In genomic region chr4:96139226-96139625, GRCm38 (mm10) we compare ENCODE assay signal across 32 mouse cellular contexts. TPM values are rescaled to one million over a fixed set of nuclear protein-coding genes. Genes with fewer than 3 reads are reported as not detected.
DNase-seq lines count a peak whose midpoint lies in the region; ATAC-seq and TF ChIP-seq lines count a peak whose summit lies in the region.
"Had no signal": no experiment of that assay in that cellular context is flagged by ENCODE, and none has a peak within 500 bp of the region (broad histone marks: within the 10 kb centered on the region; RNA-seq: fewer than 3 reads in every experiment).

No protein-coding gene starts in this region.

- H3K4me3 ChIP-seq in layer of hippocampus, adult 2 months: no peak overlapping the region
- no peak overlapping the region for H3K4me3 ChIP-seq in stomach, embryonic 16.5 days (replicated peaks; ENCODE audit: low read length)
- no peak overlapping the region for H3K4me3 ChIP-seq in forebrain, embryonic 11.5 days (ENCODE audit: low read depth, low read length)
- H3K4me3 ChIP-seq: forebrain, embryonic 12.5 days; forebrain, embryonic 15.5 days; hindbrain, embryonic 10.5 days; hindbrain, embryonic 13.5 days; intestine, embryonic 15.5 days had no signal

- peak; percentile 50; the same call in 1 of the 2 replicates for ATAC-seq in stomach, embryonic 16.5 days (ENCODE audit: insufficient read depth, low FRiP score)
- ATAC-seq in forebrain, embryonic 11.5 days (replicated peaks; ENCODE audit: low FRiP score): no peak
- ATAC-seq: forebrain, embryonic 15.5 days; hindbrain, embryonic 16.5 days; intestine, embryonic 15.5 days; Patski had no signal

- DNase-seq in layer of hippocampus, adult 2 months (ENCODE audit: low spot score in 2 of 2): no peak
- DNase-seq in layer of hippocampus, postnatal 36 days: no peak
- DNase-seq in adipocyte (ENCODE audit: low spot score): peak; percentile 2
- DNase-seq in fat pad, adult 2 months (ENCODE audit: extremely low read depth, low read depth, low spot score): peak; percentile 58
- no peak for DNase-seq in forebrain, embryonic 11.5 days (ENCODE audit: low spot score)
- no peak for DNase-seq in T-cell, adult 2 months (ENCODE audit: low spot score)
- DNase-seq: adrenal gland, postnatal 10 days; adrenal gland, postnatal 36 days; B cell, adult 2 months; cerebellum, adult 18-20 months; cerebellum, adult 9-10 months; cerebellum, postnatal 36 days; gastrocnemius, postnatal 36 days; heart, adult 11 months; heart, postnatal 36 days had no signal

- no peak overlapping the region for H3K9ac ChIP-seq in stomach, embryonic 16.5 days (ENCODE audit: low read length)
- no peak overlapping the region for H3K9ac ChIP-seq in forebrain, embryonic 11.5 days (ENCODE audit: low read length)
- H3K9ac ChIP-seq: forebrain, embryonic 12.5 days; forebrain, embryonic 15.5 days; hindbrain, embryonic 13.5 days; intestine, embryonic 15.5 days had no signal

- no peaks in the 10 kb centered on the region for H3K36me3 ChIP-seq in stomach, embryonic 16.5 days (ENCODE audit: control insufficient read depth, insufficient read depth, low read length)
- H3K36me3 ChIP-seq in forebrain, embryonic 11.5 days (ENCODE audit: control insufficient read depth, insufficient read depth, low read length): no peaks in the 10 kb centered on the region
- H3K36me3 ChIP-seq: forebrain, embryonic 12.5 days; forebrain, embryonic 15.5 days; G1E; hindbrain, embryonic 10.5 days; hindbrain, embryonic 13.5 days; intestine, embryonic 15.5 days had no signal

- H3K9me3 ChIP-seq in stomach, embryonic 16.5 days (replicated peaks; ENCODE audit: control insufficient read depth, low read length): no peaks in the 10 kb centered on the region
- H3K9me3 ChIP-seq in forebrain, embryonic 11.5 days (ENCODE audit: control insufficient read depth, low read length): no peaks in the 10 kb centered on the region
- H3K9me3 ChIP-seq: forebrain, embryonic 12.5 days; forebrain, embryonic 15.5 days; hindbrain, embryonic 10.5 days; hindbrain, embryonic 13.5 days; intestine, embryonic 15.5 days had no signal

- no peaks in the 10 kb centered on the region for H3K27me3 ChIP-seq in stomach, embryonic 16.5 days (ENCODE audit: control insufficient read depth, insufficient read depth, low read length)
- no peaks in the 10 kb centered on the region for H3K27me3 ChIP-seq in forebrain, embryonic 11.5 days (ENCODE audit: control insufficient read depth, insufficient read depth, low read length)
- H3K27me3 ChIP-seq: forebrain, embryonic 12.5 days; forebrain, embryonic 15.5 days; hindbrain, embryonic 13.5 days; intestine, embryonic 15.5 days; Patski had no signal

- H3K4me2 ChIP-seq in stomach, embryonic 16.5 days (ENCODE audit: low read depth, low read length): no peak overlapping the region
- no peak overlapping the region for H3K4me2 ChIP-seq in forebrain, embryonic 11.5 days (ENCODE audit: low read depth, low read length, severe bottlenecking)
- H3K4me2 ChIP-seq: forebrain, embryonic 12.5 days; forebrain, embryonic 15.5 days; heart, embryonic 11.5 days; hindbrain, embryonic 13.5 days; intestine, embryonic 15.5 days had no signal

- 67% methylated on average over 1 of the region's 1 CpGs for WGBS in stomach, embryonic 16.5 days
- WGBS in forebrain, embryonic 11.5 days: 88% methylated on average over 1 of the region's 1 CpGs

- no peaks in the 10 kb centered on the region for H3K4me1 ChIP-seq in stomach, embryonic 16.5 days (ENCODE audit: control insufficient read depth, insufficient read depth, low read length)
- H3K4me1 ChIP-seq in forebrain, embryonic 11.5 days (replicated peaks; ENCODE audit: control insufficient read depth, insufficient read depth, low read length): no peaks in the 10 kb centered on the region
- H3K4me1 ChIP-seq: forebrain, embryonic 12.5 days; forebrain, embryonic 15.5 days; hindbrain, embryonic 10.5 days; hindbrain, embryonic 13.5 days; intestine, embryonic 15.5 days had no signal

- TF ChIP-seq CTCF in layer of hippocampus, adult 2 months (conservative IDR thresholded peaks at IDR 0.05): no peak

- H3K27ac ChIP-seq in layer of hippocampus, adult 2 months: peak overlapping the region; percentile 65
- no peak overlapping the region; the same call in 1 of the 2 replicates for H3K27ac ChIP-seq in stomach, embryonic 16.5 days (ENCODE audit: low read length)
- no peak overlapping the region for H3K27ac ChIP-seq in forebrain, embryonic 11.5 days (ENCODE audit: low read depth, low read length)
- H3K27ac ChIP-seq: forebrain, embryonic 12.5 days; forebrain, embryonic 15.5 days; hindbrain, embryonic 10.5 days; hindbrain, embryonic 13.5 days; intestine, embryonic 15.5 days had no signal

RNA-seq across cellular contexts. Expression of gene Cyp2j12, which starts 1.7 kb away (rescaled TPM):
- 1 to 10 TPM; 3.0 to 3.9 TPM for total RNA-seq in layer of hippocampus, adult 2 months (2021)
- total RNA-seq in layer of hippocampus, postnatal 36 days (2021): 1 to 10 TPM; 3.5 to 3.7 TPM
- not detected in 2 replicates for polyA plus RNA-seq in stomach, embryonic 16.5 days (2015; fragmentation: Nextera tagmentation; extraction: Ambion mirVana)
- polyA plus RNA-seq in forebrain, embryonic 11.5 days (2014; fragmentation: Nextera tagmentation; extraction: Ambion mirVana): not detected in 2 replicates
- total RNA-seq: CH12.LX; gastrocnemius, adult 8-10 months; gastrocnemius, postnatal 36 days; heart, adult 8-10 months; heart, postnatal 36 days had no signal
- polyA plus RNA-seq: embryonic facial prominence, embryonic 11.5 days; embryonic facial prominence, embryonic 14.5 days; forebrain, embryonic 12.5 days; forebrain, embryonic 15.5 days; G1E; heart, embryonic 11.5 days; heart, embryonic 14.5 days; heart, postnatal 0 days; hindbrain, embryonic 10.5 days; hindbrain, embryonic 13.5 days; hindbrain, embryonic 16.5 days; intestine, embryonic 15.5 days; Patski had no signal

Comparison
In these comparisons a context has a peak if more than half of its experiments do, and no peak if none do; other contexts are left out.
1. DNase-seq: peak in adipocyte (single experiment) and fat pad, adult 2 months (single experiment); none in layer of hippocampus, adult 2 months (0 of 2), layer of hippocampus, postnatal 36 days (0 of 2), forebrain, embryonic 11.5 days (single experiment) and T-cell, adult 2 months (single experiment).